Mouse (Mus musculus): ENCODE results near the gene Cbl. TPM values are rescaled to one million over a fixed set of nuclear protein-coding genes. Genes with fewer than 3 reads are reported as not detected.
"Not testable (repeated sequence)": the region's sequence is repeated elsewhere in the genome, so short reads cannot be mapped to it uniquely, and the experiment has no call there.

The Cbl gene
- polyA plus RNA-seq, 1 experiment from 2014 or later: 12.7 TPM

GRCm38 (mm10) chr9:44111909-44112308 is 121.9 kb downstream of the Cbl start:
- H3K4me3 ChIP-seq (ENCODE audit: control insufficient read depth in 1 of 2, insufficient read depth in 1 of 2, low read depth in 1 of 2, low read length in 2 of 2): peak overlapping the region; percentile 17 to 86; a peak in 3 of 4 replicates

GRCm38 (mm10) chr9:44109360-44110095 is 124.3 kb downstream of the Cbl start:
- peak overlapping the region in 1 of 2 experiments; percentile 15; a peak in 2 of 4 replicates for H3K4me3 ChIP-seq (ENCODE audit: control insufficient read depth in 1 of 2, insufficient read depth in 1 of 2, low read depth in 1 of 2, low read length in 2 of 2)
- WGBS: 27% methylated on average over 9 of the region's 9 CpGs
- peaks cover 33% of the 10 kb centered on the region for H3K36me3 ChIP-seq (ENCODE audit: control insufficient read depth, insufficient read depth, low read length)
- H3K9me3 ChIP-seq (ENCODE audit: control insufficient read depth, low read length): no peaks in the 10 kb centered on the region
- H3K4me2 ChIP-seq (ENCODE audit: low read length): peak overlapping the region; percentile 57
- peaks cover 21 to 45% of the 10 kb centered on the region in 2 experiments for H3K4me1 ChIP-seq (ENCODE audit: control insufficient read depth in 2 of 2, insufficient read depth in 2 of 2, low read length in 2 of 2)
- peak overlapping the region; percentile 51 for H3K9ac ChIP-seq (ENCODE audit: low read length)
- H3K27me3 ChIP-seq (ENCODE audit: control insufficient read depth, insufficient read depth, low read length): no peaks in the 10 kb centered on the region
- ATAC-seq (ENCODE audit: insufficient number of reproducible peaks, insufficient read depth, low FRiP score, low read depth): no peak
- H3K27ac ChIP-seq (replicated peaks in 1 of 2; ENCODE audit: control insufficient read depth in 1 of 2, insufficient read depth in 1 of 2, low read depth in 2 of 2, low read length in 2 of 2): 0 out of 4 replicates have a peak overlapping the region, but pooled peaks of 1 of the 2 experiments have one; percentile 19

More at GRCm38 (mm10) chr9:44111909-44112308, 121.9 kb downstream of the Cbl start:
- not testable (repeated sequence) for H3K27me3 ChIP-seq (ENCODE audit: control insufficient read depth, insufficient read depth, low read length); H3K27ac ChIP-seq (replicated peaks in 1 of 2; ENCODE audit: control insufficient read depth in 1 of 2, insufficient read depth in 1 of 2, low read depth in 2 of 2, low read length in 2 of 2); ATAC-seq (ENCODE audit: insufficient number of reproducible peaks, insufficient read depth, low FRiP score, low read depth); H3K9me3 ChIP-seq (ENCODE audit: control insufficient read depth, low read length); H3K9ac ChIP-seq (ENCODE audit: low read length)
- peaks cover 18% of the 10 kb centered on the region for H3K36me3 ChIP-seq (ENCODE audit: control insufficient read depth, insufficient read depth, low read length)
- WGBS: 68% methylated on average over 9 of the region's 12 CpGs
- peaks cover 20 to 38% of the 10 kb centered on the region in 2 experiments for H3K4me1 ChIP-seq (ENCODE audit: control insufficient read depth in 2 of 2, insufficient read depth in 2 of 2, low read length in 2 of 2)
- peak overlapping the region; percentile 59 for H3K4me2 ChIP-seq (ENCODE audit: low read length)

- Histone ChIP-seq H3K4me3 (ENCODE audit: control insufficient read depth in 1 of 2, insufficient read depth in 1 of 2, low read depth in 1 of 2, low read length in 2 of 2) (no peak overlapping the region; a peak in 1 of 4 replicates), H3K4me1 (ENCODE audit: control insufficient read depth in 2 of 2, insufficient read depth in 2 of 2, low read length in 2 of 2) (peaks cover 21 to 45% of the 10 kb centered on the region in 2 experiments), H3K36me3 (ENCODE audit: control insufficient read depth, insufficient read depth, low read length) (peaks cover 34% of the 10 kb centered on the region), H3K4me2 (ENCODE audit: low read length) (peak overlapping the region; percentile 57), H3K9me3 (ENCODE audit: control insufficient read depth, low read length) (no peaks in the 10 kb centered on the region), H3K27ac (replicated peaks in 1 of 2; ENCODE audit: control insufficient read depth in 1 of 2, insufficient read depth in 1 of 2, low read depth in 2 of 2, low read length in 2 of 2) (no peak overlapping the region), H3K9ac (ENCODE audit: low read length) (peak overlapping the region; percentile 46), H3K27me3 (ENCODE audit: control insufficient read depth, insufficient read depth, low read length) (no peaks in the 10 kb centered on the region)
- no peak for ATAC-seq (ENCODE audit: insufficient number of reproducible peaks, insufficient read depth, low FRiP score, low read depth)
- WGBS: 79% methylated on average over 31 of the region's 31 CpGs
Observed at GRCm38 (mm10) chr9:44108269-44109055, 125.4 kb downstream of the Cbl start.

- ATAC-seq (ENCODE audit: insufficient number of reproducible peaks, insufficient read depth, low FRiP score, low read depth): no peak
- 34% methylated on average over 25 of the region's 25 CpGs for WGBS
- Histone ChIP-seq H3K4me1 (ENCODE audit: control insufficient read depth in 2 of 2, insufficient read depth in 2 of 2, low read length in 2 of 2) (peaks cover 21 to 45% of the 10 kb centered on the region in 2 experiments), H3K4me3 (ENCODE audit: control insufficient read depth in 1 of 2, insufficient read depth in 1 of 2, low read depth in 1 of 2, low read length in 2 of 2) (no peak overlapping the region; a peak in 1 of 4 replicates), H3K9me3 (ENCODE audit: control insufficient read depth, low read length) (no peaks in the 10 kb centered on the region), H3K36me3 (ENCODE audit: control insufficient read depth, insufficient read depth, low read length) (peaks cover 34% of the 10 kb centered on the region), H3K27me3 (ENCODE audit: control insufficient read depth, insufficient read depth, low read length) (no peaks in the 10 kb centered on the region), H3K4me2 (ENCODE audit: low read length) (peak overlapping the region; percentile 47), H3K9ac (ENCODE audit: low read length) (peak overlapping the region; percentile 59; the same call in 1 of the 2 replicates), H3K27ac (replicated peaks in 1 of 2; ENCODE audit: control insufficient read depth in 1 of 2, insufficient read depth in 1 of 2, low read depth in 2 of 2, low read length in 2 of 2) (peak overlapping the region; percentile 20 to 41; a peak in 3 of 4 replicates)
Observed at GRCm38 (mm10) chr9:44107557-44108179, 126.2 kb downstream of the Cbl start.

- peak within 1 kb of the TSS; percentile 47 for H3K4me2 ChIP-seq (ENCODE audit: low read length)
- H3K4me3 ChIP-seq (ENCODE audit: control insufficient read depth in 1 of 2, insufficient read depth in 1 of 2, low read depth in 1 of 2, low read length in 2 of 2): no peak within 1 kb of the TSS; a peak in 1 of 4 replicates
- peak within 1 kb of the TSS; percentile 59; the same call in 1 of the 2 replicates for H3K9ac ChIP-seq (ENCODE audit: low read length)
- no peaks in the 10 kb centered on the region for H3K9me3 ChIP-seq (ENCODE audit: control insufficient read depth, low read length)
- peaks cover 34% of the 10 kb centered on the region for H3K36me3 ChIP-seq (ENCODE audit: control insufficient read depth, insufficient read depth, low read length)
- WGBS: 23% methylated on average over 8 of the region's 8 CpGs
- H3K27me3 ChIP-seq (ENCODE audit: control insufficient read depth, insufficient read depth, low read length): no peaks in the 10 kb centered on the region
- H3K27ac ChIP-seq (replicated peaks in 1 of 2; ENCODE audit: control insufficient read depth in 1 of 2, insufficient read depth in 1 of 2, low read depth in 2 of 2, low read length in 2 of 2): peak within 1 kb of the TSS; percentile 20 to 41; a peak in 3 of 4 replicates
- ATAC-seq (ENCODE audit: insufficient number of reproducible peaks, insufficient read depth, low FRiP score, low read depth): peak; percentile 64
- peaks cover 20 to 45% of the 10 kb centered on the region in 2 experiments for H3K4me1 ChIP-seq (ENCODE audit: control insufficient read depth in 2 of 2, insufficient read depth in 2 of 2, low read length in 2 of 2)
Observed at GRCm38 (mm10) chr9:44107110-44107509, 126.7 kb downstream of the Cbl start, which contains the start of gene C1qtnf5. Gene C1qtnf5, plus strand, starts transcription at chr9:44107245.

- Histone ChIP-seq H3K4me2 (ENCODE audit: low read length) (0 out of 2 replicates have a peak overlapping the region, but pooled peaks have one; percentile 47), H3K36me3 (ENCODE audit: control insufficient read depth, insufficient read depth, low read length) (peaks cover 34% of the 10 kb centered on the region), H3K27ac (replicated peaks in 1 of 2; ENCODE audit: control insufficient read depth in 1 of 2, insufficient read depth in 1 of 2, low read depth in 2 of 2, low read length in 2 of 2) (peak overlapping the region in 1 of 2 experiments; percentile 41; a peak in 1 of 4 replicates), H3K27me3 (ENCODE audit: control insufficient read depth, insufficient read depth, low read length) (no peaks in the 10 kb centered on the region), H3K9ac (ENCODE audit: low read length) (0 out of 2 replicates have a peak overlapping the region, but pooled peaks have one; percentile 4), H3K4me1 (ENCODE audit: control insufficient read depth in 2 of 2, insufficient read depth in 2 of 2, low read length in 2 of 2) (peaks cover 20 to 45% of the 10 kb centered on the region in 2 experiments), H3K4me3 (ENCODE audit: control insufficient read depth in 1 of 2, insufficient read depth in 1 of 2, low read depth in 1 of 2, low read length in 2 of 2) (no peak overlapping the region), H3K9me3 (ENCODE audit: control insufficient read depth, low read length) (no peaks in the 10 kb centered on the region)
- no peak for ATAC-seq (ENCODE audit: insufficient number of reproducible peaks, insufficient read depth, low FRiP score, low read depth)
- WGBS: 80% methylated on average over 4 of the region's 4 CpGs
Observed at GRCm38 (mm10) chr9:44106596-44106995, 127.3 kb downstream of the Cbl start.

GRCm38 (mm10) chr9:44106182-44106581 is 127.7 kb downstream of the Cbl start:
- H3K4me1 ChIP-seq (ENCODE audit: control insufficient read depth in 2 of 2, insufficient read depth in 2 of 2, low read length in 2 of 2): peaks cover 20 to 45% of the 10 kb centered on the region in 2 experiments
- H3K27ac ChIP-seq (replicated peaks in 1 of 2; ENCODE audit: control insufficient read depth in 1 of 2, insufficient read depth in 1 of 2, low read depth in 2 of 2, low read length in 2 of 2): 0 out of 4 replicates have a peak overlapping the region, but pooled peaks of 1 of the 2 experiments have one; percentile 41
- no peak for ATAC-seq (ENCODE audit: insufficient number of reproducible peaks, insufficient read depth, low FRiP score, low read depth)
- no peak overlapping the region for H3K4me2 ChIP-seq (ENCODE audit: low read length)
- H3K4me3 ChIP-seq (ENCODE audit: control insufficient read depth in 1 of 2, insufficient read depth in 1 of 2, low read depth in 1 of 2, low read length in 2 of 2): no peak overlapping the region
- peaks cover 34% of the 10 kb centered on the region for H3K36me3 ChIP-seq (ENCODE audit: control insufficient read depth, insufficient read depth, low read length)
- no peaks in the 10 kb centered on the region for H3K27me3 ChIP-seq (ENCODE audit: control insufficient read depth, insufficient read depth, low read length)
- H3K9me3 ChIP-seq (ENCODE audit: control insufficient read depth, low read length): no peaks in the 10 kb centered on the region
- no peak overlapping the region for H3K9ac ChIP-seq (ENCODE audit: low read length)
- WGBS: 89% methylated on average over 7 of the region's 7 CpGs
